Mouse (Mus musculus): ENCODE measurements around the gene Fam120b.
A peak's percentile ranks its signal among the peaks of the same experiment; 100 is the strongest.
"Not testable (repeated sequence)": the region's sequence is repeated elsewhere in the genome, so short reads cannot be mapped to it uniquely, and the experiment has no call there.

Fam120b gene

DNA sequence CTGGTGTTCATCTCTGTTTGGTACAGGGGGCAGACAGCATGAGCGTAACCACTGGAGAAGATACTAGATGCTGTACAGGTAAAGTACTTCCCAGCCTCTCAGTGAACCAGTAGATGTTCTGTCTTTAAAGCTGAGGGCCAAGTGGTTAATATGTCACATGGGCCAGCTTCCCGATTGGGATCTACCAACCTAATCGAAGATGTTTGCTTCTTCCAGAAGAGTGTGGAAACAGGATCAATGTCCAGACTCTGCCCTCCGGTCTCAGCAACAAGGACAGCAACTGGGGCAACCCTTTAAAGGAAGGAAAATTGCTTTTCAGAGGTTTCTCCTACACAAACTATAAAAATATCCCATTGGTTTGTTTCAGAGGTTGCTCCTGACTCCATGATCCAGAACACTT, 35.5 kb downstream of the Fam120b start:
- DNase-seq (ENCODE audit: low read depth, low spot score): no peak

DNA sequence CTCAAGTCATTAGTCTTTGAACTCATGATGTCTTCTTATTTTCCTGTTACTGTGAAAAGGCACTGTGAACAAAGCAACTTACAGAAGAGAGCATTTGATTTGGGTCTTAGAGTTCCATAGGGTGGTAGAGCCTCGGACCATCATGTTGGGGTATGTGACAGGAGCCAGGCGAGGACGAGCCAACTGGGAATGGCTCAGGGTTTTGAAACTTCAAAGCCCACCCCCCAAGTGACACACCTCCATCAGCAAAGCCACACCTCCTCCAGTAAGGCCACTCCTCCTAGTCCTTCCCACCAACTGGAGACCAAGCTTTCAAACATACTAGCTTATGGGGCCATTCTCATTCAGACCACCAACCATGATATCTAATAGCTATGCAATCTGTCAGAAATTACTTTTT, 36.0 kb downstream of the Fam120b start:
- DNase-seq (ENCODE audit: low read depth, low spot score): no peak

DNA sequence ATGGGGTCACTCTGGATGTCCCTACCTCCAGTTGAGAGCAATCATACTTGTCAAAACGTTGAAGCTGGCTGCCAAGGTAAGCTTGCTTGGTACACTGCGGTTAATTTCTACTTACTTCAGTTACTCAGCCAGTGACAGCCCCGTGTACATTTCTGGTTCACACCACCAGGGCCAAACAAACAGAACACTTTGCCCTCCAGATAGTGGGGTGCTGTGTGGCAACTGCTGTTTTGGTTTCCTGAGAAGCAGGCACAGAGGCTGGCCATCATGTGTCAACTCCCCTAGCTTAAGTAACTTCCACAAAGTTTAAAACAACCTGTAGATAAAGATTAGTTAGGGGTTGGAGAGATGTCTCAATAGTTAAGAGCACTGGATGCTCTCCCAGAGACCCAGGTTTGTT, 38.7 kb downstream of the Fam120b start:
- no peak for DNase-seq (ENCODE audit: low read depth, low spot score)

DNA sequence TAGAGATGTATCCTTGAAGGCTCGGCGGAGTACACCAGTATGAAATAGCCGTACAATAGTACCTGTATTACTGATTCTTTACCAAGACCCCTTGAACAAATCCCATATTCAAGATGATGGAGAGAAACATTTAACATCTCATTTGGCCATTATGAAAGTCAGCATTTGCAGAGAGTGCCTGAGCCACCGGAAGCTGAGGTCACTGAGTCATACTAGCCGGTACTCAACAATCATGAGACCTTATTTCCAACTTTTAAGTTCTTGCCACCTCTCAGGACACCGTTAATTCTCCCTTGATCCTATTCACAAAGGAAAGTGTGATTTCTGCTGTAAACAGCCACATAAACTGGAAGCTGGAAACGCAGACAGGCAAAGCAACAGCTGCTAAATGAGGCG, 44.1 kb downstream of the Fam120b start:
- peak; percentile 3 for DNase-seq (ENCODE audit: low read depth, low spot score)

DNA sequence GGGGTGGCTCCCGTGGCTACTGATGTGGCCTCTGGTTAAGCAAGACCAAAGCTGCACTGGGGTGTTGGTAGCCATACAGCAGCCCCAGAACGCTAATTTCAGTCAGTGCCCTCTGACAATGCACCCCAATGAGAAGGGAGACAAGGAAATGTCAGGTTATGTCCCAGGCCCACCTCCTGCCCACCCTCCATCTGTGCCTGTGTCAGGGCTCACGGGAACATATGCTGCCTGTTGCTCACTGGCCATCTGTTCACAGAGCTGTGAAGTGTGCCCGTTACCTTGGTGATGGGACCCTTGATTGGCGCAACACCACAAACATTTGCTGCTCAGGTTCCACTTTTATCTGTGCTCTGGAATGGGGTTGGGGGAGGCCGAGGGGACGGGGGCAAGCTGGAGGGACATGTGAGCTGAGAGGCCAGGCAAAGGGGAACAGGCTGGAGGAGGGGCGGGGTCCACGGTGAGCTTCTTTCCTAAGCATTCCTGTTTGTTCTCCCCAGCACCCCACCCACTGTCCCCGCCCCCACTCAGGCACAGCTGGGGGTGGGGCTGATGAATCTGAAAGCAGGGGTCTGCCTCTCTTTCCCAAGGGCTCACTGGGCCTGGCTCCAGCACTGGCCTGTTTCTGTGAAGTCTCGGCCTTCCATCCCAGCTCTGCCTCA, 44.6 kb downstream of the Fam120b start:
- peak; percentile 87 for DNase-seq (ENCODE audit: low read depth, low spot score)

GRCm38 (mm10) chr17:15445421-15445820, 49.4 kb downstream of the Fam120b start:
- no peak for DNase-seq (ENCODE audit: low read depth, low spot score)

GRCm38 (mm10) chr17:15447831-15448230, 51.8 kb downstream of the Fam120b start:
- DNase-seq (ENCODE audit: low read depth, low spot score): no peak

DNA sequence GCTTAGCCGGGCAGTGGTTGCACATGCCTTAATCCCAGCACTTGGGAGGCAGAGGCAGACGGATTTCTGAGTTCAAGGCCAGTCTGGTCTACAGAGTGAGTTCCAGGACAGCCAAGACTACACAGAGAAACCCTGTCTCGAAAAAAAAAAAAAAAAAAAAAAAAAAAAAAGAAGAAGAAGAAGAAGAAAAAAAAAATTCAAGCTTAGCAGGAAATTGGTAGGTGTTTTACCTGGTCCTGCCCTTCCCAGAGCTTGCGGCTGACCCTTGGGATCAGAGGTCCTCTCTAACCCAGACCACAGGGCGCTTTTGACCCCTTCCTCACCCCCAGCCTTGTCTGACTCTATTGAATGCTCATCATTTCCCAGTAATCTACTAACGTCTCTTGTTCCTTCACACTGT, 53.1 kb downstream of the Fam120b start:
- not testable (repeated sequence) for DNase-seq (ENCODE audit: low read depth, low spot score)

DNA sequence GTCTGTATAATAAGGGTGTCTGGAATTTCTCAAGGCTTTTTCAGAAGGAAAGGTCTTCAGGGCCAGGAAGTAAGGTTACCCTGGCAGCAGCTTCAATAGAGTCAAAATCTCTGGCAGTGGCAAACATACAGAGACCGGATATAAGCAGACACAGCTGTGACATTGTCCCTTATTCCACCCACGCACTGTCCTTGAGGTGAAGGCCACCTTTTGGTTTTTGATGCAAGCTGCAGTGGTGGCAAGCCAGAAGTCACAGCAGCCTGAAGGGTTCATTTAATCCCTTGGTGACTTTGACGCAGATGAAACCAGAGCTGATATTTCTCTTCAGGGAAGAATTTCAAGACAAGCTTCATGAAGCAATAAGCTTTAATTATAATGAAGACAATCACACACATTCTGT, 53.6 kb downstream of the Fam120b start:
- no peak for DNase-seq (ENCODE audit: low read depth, low spot score)

- no peak for DNase-seq (ENCODE audit: low read depth, low spot score)
Measured at GRCm38 (mm10) chr17:15455203-15455602, 59.2 kb downstream of the Fam120b start.

DNA sequence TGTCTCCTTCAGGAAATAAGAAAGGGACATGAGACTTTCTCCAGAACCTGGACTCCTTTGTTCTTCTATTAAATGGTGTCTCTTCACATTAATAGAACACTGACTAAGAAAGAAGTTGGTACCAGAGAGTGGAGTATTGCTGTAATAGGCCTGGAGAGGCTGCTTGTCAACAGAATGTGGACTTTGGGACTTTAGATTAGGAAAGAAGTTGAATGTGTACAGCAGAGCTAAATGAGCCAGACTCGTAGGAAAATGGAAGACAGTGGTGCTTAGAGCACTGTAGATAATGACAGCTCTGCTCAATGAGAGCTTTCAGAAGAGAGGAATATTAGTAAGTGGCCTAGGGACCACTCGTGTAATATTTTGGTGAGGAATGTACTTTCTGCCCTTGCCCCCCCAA, 60.6 kb downstream of the Fam120b start:
- no peak for DNase-seq (ENCODE audit: low read depth, low spot score)

DNA sequence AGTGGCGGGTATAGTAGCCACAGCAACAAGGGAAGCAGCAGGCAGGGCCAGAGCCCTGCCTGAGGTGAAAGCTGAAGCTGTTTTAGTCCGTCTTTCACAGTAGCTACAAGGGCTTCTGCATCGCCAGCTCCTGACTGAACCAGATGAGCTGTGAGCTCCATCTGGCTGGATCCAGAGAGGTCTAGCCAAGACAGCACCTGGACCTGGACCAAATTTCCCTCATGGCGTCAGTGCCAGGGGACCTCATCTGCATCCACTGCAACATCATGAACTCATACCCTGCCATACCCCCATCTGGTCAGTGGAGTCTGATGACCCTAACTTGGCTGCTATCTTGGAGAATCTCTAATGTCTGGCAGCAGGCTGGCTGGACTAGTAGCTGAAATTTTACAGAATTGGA, 63.8 kb downstream of the Fam120b start:
- DNase-seq (ENCODE audit: low read depth, low spot score): no peak

- no peak for DNase-seq (ENCODE audit: low read depth, low spot score)
Measured at GRCm38 (mm10) chr17:15461921-15462495, 66.0 kb downstream of the Fam120b start.

DNA sequence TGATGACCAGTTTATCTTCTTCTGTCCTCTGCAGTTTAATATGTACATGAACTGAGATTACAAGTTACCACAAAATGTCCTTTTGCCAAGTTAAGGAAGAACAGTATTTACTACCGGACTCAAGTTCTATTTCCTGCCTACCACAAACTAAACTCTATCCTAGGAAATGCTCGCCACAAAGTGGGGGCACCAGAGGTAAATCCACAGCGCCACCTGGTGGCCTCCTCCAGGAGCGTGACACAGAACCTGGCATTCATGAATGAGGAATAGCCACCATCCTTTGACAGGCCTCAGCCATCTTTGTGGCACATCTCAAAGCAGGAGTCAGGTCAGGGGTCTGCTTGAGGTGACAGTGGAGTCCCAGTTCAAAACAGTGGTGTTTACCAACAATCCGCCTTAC, 71.7 kb downstream of the Fam120b start:
- peak; percentile 82 for DNase-seq (ENCODE audit: low read depth, low spot score)

- DNase-seq (ENCODE audit: low read depth, low spot score): no peak
Measured at GRCm38 (mm10) chr17:15472671-15473070, 76.7 kb downstream of the Fam120b start.

Data from forelimb bud, embryonic 11.5 days (tissue).